Mouse (Mus musculus) adipocyte (in vitro differentiated cells): Measurements from ENCODE around the gene Zfp219.
A peak's percentile ranks its signal among the peaks of the same experiment; 100 is the strongest.

ENCODE experiments used
- DNase-seq: peaks from one replicate; pipeline ENCODE4 v3.0.0-alpha.2; 2016; ENCODE audit warnings: low spot score

The Zfp219 gene

DNA sequence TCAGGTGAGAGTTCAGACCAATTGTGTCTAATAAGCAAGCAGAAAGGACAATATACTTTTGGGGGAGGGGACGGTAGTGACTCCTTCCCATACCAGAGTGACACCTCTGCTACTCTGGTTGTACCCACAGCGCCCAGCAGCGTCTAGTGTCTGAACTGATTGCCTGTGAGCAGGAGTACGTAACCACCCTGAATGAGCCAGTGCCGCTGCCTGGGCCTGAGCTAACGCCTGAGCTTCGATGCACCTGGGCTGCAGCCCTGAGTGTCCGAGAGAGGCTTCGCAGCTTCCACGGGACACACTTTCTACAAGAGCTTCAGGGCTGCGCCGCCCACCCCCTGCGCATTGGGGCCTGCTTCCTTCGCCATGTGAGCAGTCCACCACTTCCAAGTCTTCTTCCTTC, 23.1 kb downstream of the Zfp219 start:
- no peak for DNase-seq

DNA sequence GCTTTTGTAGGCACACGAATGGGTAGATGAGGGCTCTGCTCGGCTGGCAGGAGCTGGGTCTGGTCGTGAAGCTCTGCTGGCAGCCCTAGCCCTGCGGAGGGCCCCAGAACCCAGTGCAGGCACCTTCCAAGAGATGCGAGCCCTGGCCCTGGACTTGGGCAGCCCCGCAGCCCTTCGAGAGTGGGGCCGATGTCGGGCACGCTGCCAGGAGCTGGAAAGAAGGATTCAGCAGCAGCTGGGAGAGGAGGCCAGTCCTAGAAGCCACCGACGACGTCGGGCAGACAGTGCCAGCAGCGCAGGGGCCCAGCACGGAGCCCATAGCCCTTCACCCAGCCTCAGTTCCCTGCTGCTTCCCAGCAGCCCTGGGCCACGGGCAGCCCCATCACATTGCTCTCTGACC, 23.7 kb downstream of the Zfp219 start:
- DNase-seq, result no peak

DNA sequence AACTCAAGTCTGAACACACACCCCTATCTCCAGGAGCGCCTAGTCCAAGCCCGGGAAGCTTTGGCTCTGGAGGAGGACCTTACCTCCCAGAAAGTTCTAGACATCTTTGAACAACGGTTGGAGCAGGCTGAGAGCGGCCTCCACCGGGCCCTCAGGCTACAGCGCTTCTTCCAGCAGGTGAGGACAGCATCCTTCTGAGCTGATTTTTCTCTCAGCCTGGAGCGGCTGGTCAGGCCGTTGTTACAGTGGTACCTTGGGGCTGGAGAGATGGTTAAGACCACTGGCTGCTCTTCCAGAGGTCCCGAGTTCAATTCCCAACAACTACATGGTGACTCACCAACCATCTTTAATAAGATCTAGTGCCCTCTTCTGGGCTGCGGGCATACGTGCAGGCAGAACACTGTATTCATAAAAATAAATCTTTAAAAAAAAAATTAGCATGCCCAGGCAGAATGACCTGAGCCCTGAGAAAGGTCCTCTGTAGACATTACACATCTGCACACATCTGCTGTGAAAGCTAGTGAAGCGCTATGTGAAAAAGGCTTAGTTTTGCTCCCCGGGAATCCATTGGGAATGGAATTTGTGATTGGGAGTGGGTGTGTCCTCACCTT, 24.2 kb downstream of the Zfp219 start:
- peak; percentile 57 for DNase-seq

DNA sequence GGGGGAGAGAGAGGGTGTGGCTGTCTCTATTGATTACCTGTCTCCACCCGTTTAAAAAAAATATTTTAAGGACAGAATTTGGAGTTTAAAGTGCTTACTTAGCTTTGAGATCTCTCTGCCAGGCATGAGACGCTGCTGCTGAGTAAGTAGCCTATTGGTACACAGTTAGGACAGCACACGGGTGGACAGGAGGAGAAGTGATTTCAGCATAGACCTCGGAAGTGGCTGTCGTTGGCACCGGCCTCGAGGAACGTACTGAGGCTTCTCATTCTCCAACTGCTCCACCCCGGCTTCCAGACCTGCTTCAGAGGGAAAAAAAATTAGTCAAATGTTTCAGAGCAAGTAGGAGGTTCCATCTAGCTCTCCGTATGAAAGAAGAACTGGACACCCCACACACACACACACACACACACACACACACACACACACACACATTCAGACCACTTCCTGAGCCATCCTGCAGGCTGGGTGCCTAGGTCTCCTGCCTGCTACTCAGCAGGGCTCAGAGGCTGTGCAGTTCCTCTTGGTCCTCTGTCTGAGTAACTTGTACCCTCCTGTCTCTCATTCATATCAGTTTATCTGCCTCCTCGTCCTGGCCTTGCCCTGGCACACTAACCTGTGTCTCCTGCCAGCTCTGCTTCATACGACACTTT, 25.2 kb downstream of the Zfp219 start:
- DNase-seq, result no peak

DNA sequence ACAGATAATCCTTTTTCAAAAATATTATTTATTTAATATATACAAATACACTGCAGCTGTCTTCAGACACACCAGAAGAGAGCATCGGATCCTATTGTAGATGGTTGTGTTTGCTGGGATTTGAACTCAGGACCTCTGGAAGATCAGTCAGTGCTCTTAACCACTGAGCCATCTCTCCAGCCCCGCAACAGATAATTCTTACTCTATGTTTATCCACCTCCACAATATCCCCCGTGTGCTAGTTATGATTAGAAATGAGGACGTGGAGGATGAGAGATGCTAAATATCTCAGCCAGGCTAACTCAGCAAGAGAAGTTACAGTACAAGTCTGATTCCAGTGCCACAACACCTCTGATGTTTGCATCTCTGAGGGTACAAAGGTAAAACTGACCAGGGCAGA, 26.1 kb downstream of the Zfp219 start:
- no peak for DNase-seq

DNA sequence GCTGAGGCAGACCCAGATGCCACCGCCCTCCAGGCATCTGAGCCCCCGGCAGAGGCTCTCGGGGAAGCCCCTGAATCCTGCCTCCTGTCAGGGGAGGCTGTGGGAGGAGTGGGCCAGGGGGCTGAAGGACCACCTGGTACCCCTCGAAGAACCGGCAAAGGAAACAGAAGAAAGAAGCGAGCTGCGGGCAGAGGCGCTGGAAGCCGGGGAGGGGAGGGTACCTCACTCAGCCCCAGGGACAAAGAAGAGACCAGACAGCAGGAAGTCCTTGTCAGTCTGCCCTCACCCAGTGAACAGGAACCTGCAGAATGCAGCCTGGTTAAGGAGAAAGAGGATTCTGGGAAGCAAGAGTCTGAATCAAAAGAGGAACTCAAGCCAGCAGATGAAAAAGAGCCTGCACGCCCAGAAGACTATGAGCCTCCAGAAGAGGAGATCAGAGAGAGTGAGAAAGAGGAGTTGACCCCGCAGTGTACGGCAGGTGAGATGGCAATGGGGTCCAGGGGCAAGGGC, 31.0 kb downstream of the Zfp219 start:
- DNase-seq, result no peak

DNA sequence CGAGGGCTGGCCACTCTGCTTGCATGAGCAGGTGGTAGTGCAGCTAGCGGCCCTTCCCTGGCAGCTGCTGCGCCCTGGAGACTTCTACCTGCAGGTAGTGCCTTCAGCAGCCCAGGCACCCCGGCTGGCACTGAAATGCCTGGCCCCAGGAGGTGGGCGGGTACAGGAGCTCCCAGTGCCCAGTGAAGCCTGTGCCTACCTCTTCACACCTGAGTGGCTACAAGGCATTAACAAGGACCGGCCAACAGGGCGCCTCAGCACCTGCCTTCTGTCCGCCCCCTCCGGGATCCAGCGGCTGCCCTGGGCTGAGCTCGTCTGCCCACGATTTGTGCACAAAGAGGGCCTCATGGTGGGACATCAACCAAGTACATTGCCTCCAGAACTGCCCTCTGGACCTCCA, 31.8 kb downstream of the Zfp219 start:
- DNase-seq, result peak; percentile 1

DNA sequence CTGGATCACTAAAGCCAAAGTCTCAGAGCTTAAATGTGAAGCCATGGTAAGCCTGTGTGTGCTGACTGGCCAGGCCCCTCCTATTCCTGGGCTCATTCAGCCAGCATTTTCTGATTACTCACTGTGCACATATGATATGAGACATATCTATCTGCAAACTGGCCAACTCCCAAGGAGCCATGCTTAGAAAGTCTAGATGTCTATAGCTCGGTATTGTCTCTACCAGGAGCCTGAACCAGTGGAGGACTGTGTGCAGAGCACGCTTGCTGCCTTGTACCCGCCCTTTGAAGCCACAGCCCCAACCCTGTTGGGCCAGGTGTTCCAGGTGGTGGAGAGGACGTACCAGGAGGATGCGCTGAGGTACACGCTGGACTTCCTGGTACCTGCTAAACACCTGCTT, 33.4 kb downstream of the Zfp219 start:
- peak; percentile 14 for DNase-seq

DNA sequence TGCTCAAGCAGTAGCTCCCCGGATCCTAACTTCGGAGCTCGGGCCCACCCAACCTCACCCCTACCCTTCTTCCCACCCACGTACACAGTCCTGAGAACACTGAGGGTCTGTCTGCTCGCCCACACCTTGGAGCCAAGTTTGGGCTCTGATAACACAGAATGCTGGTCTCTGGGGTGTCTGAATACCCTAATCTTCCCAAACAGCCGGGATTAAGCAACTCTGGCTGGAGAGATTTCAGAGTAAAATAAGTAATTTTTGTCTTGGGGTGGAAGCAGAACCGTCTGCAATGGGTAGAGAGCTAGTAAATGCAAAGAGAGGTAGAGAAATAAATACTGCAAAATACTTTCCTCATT, 34.4 kb downstream of the Zfp219 start:
- DNase-seq, result no peak

DNA sequence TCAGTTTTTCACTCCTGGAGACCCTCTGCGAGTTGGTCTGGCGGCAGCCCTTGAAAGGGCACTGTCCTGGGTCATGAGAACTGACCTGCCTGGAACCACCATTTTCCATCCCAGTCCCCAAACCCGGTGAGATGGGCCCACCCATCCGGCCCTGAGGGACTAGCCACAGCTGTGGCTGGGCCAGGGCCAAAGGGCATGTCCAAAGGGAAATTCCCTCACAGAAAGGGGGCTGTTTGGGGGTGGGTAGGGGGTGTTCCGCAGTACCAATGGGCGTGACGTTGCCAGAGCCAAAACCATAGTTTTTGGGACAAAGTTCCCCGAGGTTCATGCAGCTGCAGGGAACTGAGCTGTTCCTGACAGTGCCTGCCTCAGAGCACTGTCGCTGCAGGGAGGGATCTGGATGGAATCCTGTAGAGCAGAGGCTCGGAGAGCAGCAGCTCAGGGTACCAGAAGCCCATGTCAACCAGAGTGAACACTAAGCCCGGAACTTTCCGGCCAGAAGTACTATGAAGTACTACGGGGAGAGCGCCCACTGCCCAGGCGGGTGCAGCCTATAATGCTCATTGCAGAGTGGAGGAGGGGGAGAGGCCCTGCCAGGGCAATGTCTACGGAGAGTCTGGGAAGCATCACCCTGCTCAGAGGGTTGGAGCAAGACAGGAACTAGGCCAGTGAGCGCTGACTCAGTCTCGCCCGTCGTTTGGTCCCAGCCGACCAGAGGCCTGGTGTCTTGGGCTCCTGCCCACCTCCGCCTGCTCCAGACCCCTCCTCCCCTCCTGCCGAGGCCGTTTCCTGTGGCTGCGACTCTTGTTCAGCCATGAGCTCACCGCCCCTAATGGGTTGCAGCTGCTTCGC, 35.0 kb downstream of the Zfp219 start:
- peak; percentile 93 for DNase-seq

DNA sequence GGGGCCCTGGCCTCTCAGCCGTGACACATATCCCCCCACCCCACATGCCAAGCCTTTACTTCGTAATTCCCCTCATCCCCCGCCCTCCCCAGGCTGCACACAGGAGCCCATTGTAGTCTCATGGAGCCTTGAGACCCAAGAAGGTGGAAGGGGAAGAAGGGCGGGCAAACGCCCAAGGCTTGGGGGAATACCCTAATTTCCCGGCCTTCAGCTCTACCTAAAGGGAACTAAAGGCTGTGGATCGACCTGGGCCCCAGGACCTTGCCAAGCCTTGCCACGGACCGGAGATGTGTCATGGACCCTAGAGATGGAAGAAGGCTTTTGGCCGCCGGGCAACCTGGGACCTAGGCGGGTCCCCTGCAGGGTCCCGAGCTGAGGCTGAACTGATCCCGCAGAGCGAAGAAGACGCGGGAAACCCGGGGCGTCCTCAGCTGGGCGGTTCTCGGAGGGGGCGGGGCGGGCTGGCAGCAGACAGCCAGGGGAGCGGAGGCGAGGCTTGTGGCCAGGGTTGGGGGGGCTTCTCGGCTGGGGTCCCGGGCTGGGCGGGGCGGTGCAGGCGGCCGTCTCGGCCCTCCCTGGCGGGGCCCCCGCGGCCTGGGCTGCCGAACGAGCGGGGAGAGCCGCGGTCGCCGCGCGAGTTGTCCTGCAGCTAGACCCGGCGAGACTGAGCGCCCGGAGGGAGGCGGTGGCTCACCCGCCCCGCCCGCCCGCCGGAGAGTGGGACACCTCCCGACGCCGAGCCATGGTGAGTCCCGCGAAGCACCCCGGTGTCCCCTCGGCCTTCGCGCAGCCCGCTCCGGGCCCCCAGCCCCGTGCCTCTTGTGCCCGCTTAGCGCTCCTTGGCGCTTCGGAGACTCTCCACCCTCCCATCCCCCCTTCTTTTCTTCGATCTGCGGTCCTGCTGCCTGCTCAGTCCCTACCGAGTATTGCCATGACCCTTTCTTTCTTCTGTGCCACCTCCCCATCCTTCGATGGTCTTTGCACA, 36.0 kb downstream of the Zfp219 start, which contains the start of gene Arhgef40:
Gene Arhgef40 (plus strand): TSS at position 473 of the 985 bp plus-strand sequence.
- peak; percentile 72 for DNase-seq

DNA sequence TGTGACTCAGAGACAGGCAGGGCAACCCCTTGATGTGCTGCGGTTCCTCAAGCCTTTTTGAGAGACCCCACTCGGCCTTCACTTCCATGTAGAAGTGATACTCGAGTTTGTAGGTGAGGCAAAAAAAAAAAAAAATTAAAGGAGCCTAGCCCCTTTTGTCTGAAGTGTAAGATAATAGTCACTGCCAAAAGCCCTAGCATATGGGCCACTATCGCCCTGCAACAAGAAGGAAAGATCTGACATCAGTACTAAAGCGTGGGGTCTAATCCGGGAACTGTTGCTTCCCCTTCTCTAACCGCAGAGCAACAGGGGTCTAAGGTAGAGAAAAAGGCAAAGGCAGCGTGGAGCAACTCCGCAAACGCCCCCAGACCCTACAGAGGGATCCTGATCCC, 36.7 kb downstream of the Zfp219 start:
- peak; percentile 4 for DNase-seq

DNA sequence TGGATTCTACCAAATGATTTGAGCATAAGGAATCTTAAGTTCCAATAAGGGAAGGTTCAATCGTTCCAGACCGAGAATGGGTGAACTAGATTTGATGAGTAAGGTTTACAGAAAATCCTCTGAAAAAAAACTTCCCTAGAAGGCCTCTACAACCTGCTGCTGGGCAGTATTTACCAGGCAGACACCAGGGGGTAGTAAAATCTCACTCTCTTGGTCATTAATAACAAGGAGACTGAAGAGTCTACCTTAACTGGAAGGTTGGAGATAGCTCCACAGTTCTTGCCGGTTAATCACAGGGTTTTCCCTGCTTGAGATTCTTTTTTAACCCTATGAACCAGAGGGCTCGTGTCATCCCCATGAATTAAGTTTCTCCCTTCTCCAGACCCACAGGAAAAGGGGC, 37.3 kb downstream of the Zfp219 start:
- peak; percentile 31 for DNase-seq

DNA sequence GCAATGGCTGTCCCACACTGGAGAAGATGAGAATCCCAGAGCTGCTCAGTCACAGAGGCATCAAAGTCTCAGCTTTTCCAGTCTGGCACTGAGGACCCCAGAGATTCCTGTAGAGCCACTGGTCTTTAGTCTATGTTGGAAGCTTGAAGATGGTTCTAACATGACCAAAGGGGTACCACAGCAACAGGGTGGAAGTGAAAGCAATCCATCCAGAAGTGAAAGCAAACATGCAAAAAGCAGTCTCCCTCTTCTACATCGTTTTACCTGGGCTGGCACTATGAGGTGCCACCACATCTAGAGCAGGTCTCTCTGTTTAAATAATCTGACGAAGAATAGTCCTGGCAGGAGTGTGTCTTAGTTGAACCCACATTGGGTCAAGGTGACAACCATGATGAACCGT, 41.3 kb downstream of the Zfp219 start:
- DNase-seq, result no peak

DNA sequence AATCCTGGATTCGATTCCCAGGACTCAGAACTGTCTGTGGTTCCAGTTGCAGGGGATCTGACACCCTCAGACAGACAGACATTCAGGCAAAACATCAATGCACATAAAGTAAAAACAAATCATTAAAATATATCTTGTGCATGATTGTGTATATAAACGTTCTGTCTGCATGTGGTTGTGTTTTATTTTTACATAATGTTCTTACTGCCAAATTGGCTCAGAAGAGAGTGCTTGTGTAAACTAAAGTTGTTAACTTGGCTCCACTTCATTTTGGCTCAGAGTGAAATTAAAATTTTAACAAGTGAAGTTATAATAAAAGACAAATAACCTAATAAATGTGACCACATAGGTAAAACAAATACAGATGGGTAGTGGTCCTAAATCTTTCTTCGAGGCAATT, 53.1 kb downstream of the Zfp219 start:
- DNase-seq, result no peak

DNA sequence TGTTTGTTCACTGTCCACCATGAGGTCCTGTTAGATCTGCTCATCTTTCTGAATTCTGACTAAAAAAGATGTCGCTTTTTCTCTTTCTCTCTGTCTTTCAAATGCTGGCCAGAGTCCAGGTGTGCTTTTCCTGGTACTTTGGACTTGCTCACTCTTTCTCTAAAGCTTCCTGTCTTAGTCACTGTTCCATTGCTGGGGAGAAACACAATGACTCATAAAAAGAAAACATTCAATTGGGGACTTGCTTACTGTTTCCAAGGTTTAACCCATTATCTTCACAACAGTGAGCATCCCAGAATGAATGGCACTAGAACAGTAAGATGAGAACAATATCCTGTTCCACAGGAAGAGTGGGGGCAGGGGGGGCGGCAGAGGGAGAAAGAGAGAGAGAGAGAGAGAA, 60.2 kb downstream of the Zfp219 start:
- peak; percentile 14 for DNase-seq
